Comparison of ENCODE assay signal across 1 mouse cellular context in genomic region chr5:93206109-93207005, GRCm38 (mm10).
A peak's percentile ranks its signal among the peaks of the same experiment; 100 is the strongest.
TF ChIP-seq lines count a peak whose summit lies in the region.

Ccni (minus strand) TSS chr5:93206495.
2010109A12Rik (plus strand) TSS chr5:93206518.

TF ChIP-seq in MEL, 35 proteins besides CTCF, POLR2A, EP300 and RAD21 (continued from another document):
- TF ChIP-seq MEF2A (IDR thresholded peaks at IDR 0.05; ENCODE audit: extremely low read depth, insufficient replicate concordance, low read depth, low read length, poor library complexity, severe bottlenecking) = no peak
- TF ChIP-seq MYC (IDR thresholded peaks at IDR 0.05; ENCODE audit: low read depth, low read length) = no peak
- peak; percentile 64 for TF ChIP-seq NELFE (IDR thresholded peaks at IDR 0.05; ENCODE audit: low read depth, low read length)
- TF ChIP-seq TCF12 (IDR thresholded peaks at IDR 0.05; ENCODE audit: low read depth, low read length) = peak; percentile 32; the same call in 1 of the 2 replicates
TF ChIP-seq in MEL: peak in this region for 17.
